Mouse (Mus musculus) left cerebral cortex, postnatal 10 days (tissue): ENCODE measurements around the gene Cyfip2. TPM values are rescaled to one million over a fixed set of nuclear protein-coding genes. Genes with fewer than 3 reads are reported as not detected.
A peak's percentile ranks its signal among the peaks of the same experiment; 100 is the strongest.
"Not testable (repeated sequence)": the region's sequence is repeated elsewhere in the genome, so short reads cannot be mapped to it uniquely, and the experiment has no call there.

ENCODE experiments used
- DNase-seq, 2 experiments: peaks; one replicate each; pipeline ENCODE4 v3.0.0; 2021 to 2022; ENCODE audit warnings: low spot score in 2 of 2, mixed read lengths in 1 of 2; ENCODE audit errors: extremely low spot score in 1 of 2
- intact Hi-C: fragments of 180-260 bp; cut with DNase I; formaldehyde crosslinking; loops from one replicate; pipeline ENCODE4 v1.15.1; 2025
- total RNA-seq, 2 experiments: library from RNA; stranded (reverse); gene quantifications; 2 replicates each; pipeline ENCODE4 v1.2.3; 2021

The Cyfip2 gene
- total RNA-seq, 2 experiments from 2014 or later = 303 to 311 TPM

GRCm38 (mm10) chr11:46215354-46215753, 97.3 kb downstream of the Cyfip2 start:
- DNase-seq = peak; percentile 57 to 59
- intact Hi-C loops = loop anchor here (5.0 kb wide), 1 partner anchor 268 kb away; no protein-coding TSS in a partner anchor

GRCm38 (mm10) chr11:46214368-46215230, 98.1 kb downstream of the Cyfip2 start:
- intact Hi-C loops = loop anchor here (5.0 kb wide), 2 partner anchors 197 to 267 kb away; no protein-coding TSS in a partner anchor
- no peak for DNase-seq

- no peak for DNase-seq
- intact Hi-C loops = loop anchor here (5.0 kb wide), 1 partner anchor 197 kb away; no protein-coding TSS in a partner anchor
These were observed 98.8 kb downstream of the Cyfip2 start for GRCm38 (mm10) chr11:46213844-46214243.

- no peak for DNase-seq
- intact Hi-C loops = loop anchor here (5.0 kb wide), 1 partner anchor 195 kb away; no protein-coding TSS in a partner anchor
These were observed 100.8 kb downstream of the Cyfip2 start for GRCm38 (mm10) chr11:46211858-46212257.

GRCm38 (mm10) chr11:46209884-46210283, 102.8 kb downstream of the Cyfip2 start:
- intact Hi-C loops = loop anchor here (5.0 kb wide), 1 partner anchor 193 kb away; no protein-coding TSS in a partner anchor
- no peak for DNase-seq

- DNase-seq = no peak
- intact Hi-C loops = no loop called here
These were observed 106.8 kb downstream of the Cyfip2 start for GRCm38 (mm10) chr11:46205639-46206409.

- intact Hi-C loops = loop anchor here (5.0 kb wide), 2 partner anchors 53 to 148 kb away; partner anchors contain the start of gene Adam19
- no peak for DNase-seq
These were observed 107.8 kb downstream of the Cyfip2 start for GRCm38 (mm10) chr11:46204841-46205240.

GRCm38 (mm10) chr11:46202547-46202887, 110.1 kb downstream of the Cyfip2 start:
- intact Hi-C loops = loop anchor here (5.0 kb wide), 2 partner anchors 50 to 145 kb away; partner anchors contain the start of gene Adam19
- no peak for DNase-seq

- peak in 1 of 2 experiments; percentile 70 for DNase-seq
- intact Hi-C loops = loop anchor here (5.0 kb wide), 2 partner anchors 50 to 145 kb away; partner anchors contain the start of gene Adam19
These were observed 110.8 kb downstream of the Cyfip2 start for GRCm38 (mm10) chr11:46201636-46202546.

GRCm38 (mm10) chr11:46200664-46201063, 112.0 kb downstream of the Cyfip2 start:
- intact Hi-C loops = loop anchor here (5.0 kb wide), 2 partner anchors 48 to 143 kb away; partner anchors contain the start of gene Adam19

GRCm38 (mm10) chr11:46194175-46194574, 118.5 kb downstream of the Cyfip2 start:
- no peak for DNase-seq
- intact Hi-C loops = no loop called here

More at GRCm38 (mm10) chr11:46200664-46201063, 112.0 kb downstream of the Cyfip2 start:
- no peak for DNase-seq

GRCm38 (mm10) chr11:46188283-46188682, 124.4 kb downstream of the Cyfip2 start:
- intact Hi-C loops = no loop called here
- no peak for DNase-seq

- intact Hi-C loops = no loop called here
These were observed 127.2 kb downstream of the Cyfip2 start for GRCm38 (mm10) chr11:46185486-46185885.

GRCm38 (mm10) chr11:46184946-46185345, 127.7 kb downstream of the Cyfip2 start:
- intact Hi-C loops = no loop called here
- no peak for DNase-seq

More at GRCm38 (mm10) chr11:46185486-46185885, 127.2 kb downstream of the Cyfip2 start:
- no peak for DNase-seq

GRCm38 (mm10) chr11:46182031-46182430, 130.6 kb downstream of the Cyfip2 start:
- DNase-seq, intact Hi-C loops: not testable (repeated sequence)

GRCm38 (mm10) chr11:46177246-46178043, 135.2 kb downstream of the Cyfip2 start:
- intact Hi-C loops = no loop called here
- no peak for DNase-seq

- DNase-seq = no peak
- intact Hi-C loops = no loop called here
These were observed 136.5 kb downstream of the Cyfip2 start for GRCm38 (mm10) chr11:46176155-46176554.
